Mouse (Mus musculus) forebrain, embryonic 11.5 days (tissue): ENCODE measurements around the gene Fanca. TPM values are rescaled to one million over a fixed set of nuclear protein-coding genes. Genes with fewer than 3 reads are reported as not detected.

Experiments used
- ATAC-seq: fragments of 200-750 bp; cut with Nextera tagmentation; replicated peaks from 2 replicates; pipeline ENCODE4 v1.8.0; 2017; ENCODE audit warnings: moderate TSS enrichment; ENCODE audit not compliant: low FRiP score
- DNase-seq: peaks from one replicate; pipeline ENCODE4 v3.0.0-alpha.2; 2017; ENCODE audit warnings: low spot score
- H3K27ac ChIP-seq: fragments of 300-500 bp; sonication (generic); 2 replicates; pipeline ENCODE4 v1.5.1; 2014; ENCODE audit warnings: low read depth, low read length
- H3K27me3 ChIP-seq: fragments of 300-500 bp; sonication (generic); 2 replicates; pipeline ENCODE4 v1.6.1; 2014; ENCODE audit warnings: mild to moderate bottlenecking, low read length, mixed read lengths; ENCODE audit not compliant: control insufficient read depth, insufficient read depth
- H3K36me3 ChIP-seq: fragments of 300-500 bp; sonication (generic); 2 replicates; pipeline ENCODE4 v1.6.1; 2014; ENCODE audit warnings: mild to moderate bottlenecking, low read length, moderate library complexity, mixed read lengths; ENCODE audit not compliant: control insufficient read depth, insufficient read depth
- H3K4me1 ChIP-seq: fragments of 300-500 bp; sonication (generic); replicated peaks from 2 replicates; pipeline ENCODE4 v1.6.1; 2014; ENCODE audit warnings: low read length, mixed read lengths; ENCODE audit not compliant: control insufficient read depth, insufficient read depth
- H3K4me2 ChIP-seq: fragments of 300-500 bp; sonication (generic); 2 replicates; pipeline ENCODE4 v1.6.1; 2014; ENCODE audit warnings: low read depth, mild to moderate bottlenecking, low read length, moderate library complexity, mixed read lengths; ENCODE audit not compliant: severe bottlenecking
- H3K4me3 ChIP-seq: fragments of 300-500 bp; sonication (generic); 2 replicates; pipeline ENCODE4 v1.5.1; 2014; ENCODE audit warnings: low read depth, low read length
- H3K9ac ChIP-seq: fragments of 300-500 bp; sonication (generic); 2 replicates; pipeline ENCODE4 v1.6.1; 2014; ENCODE audit warnings: low read length
- H3K9me3 ChIP-seq: fragments of 300-500 bp; sonication (generic); 2 replicates; pipeline ENCODE4 v1.6.1; 2016; ENCODE audit warnings: low read length, mixed read lengths; ENCODE audit not compliant: control insufficient read depth
- WGBS: fragments of 180-500 bp; shearing (Covaris S2); extraction: QIAGEN DNeasy Blood & Tissue Kit; methylation state at CpG from one replicate; pipeline ENCODE4 v1.1.7; 2014; 5-methylcytosine and 5-hydroxymethylcytosine counted together
- polyA plus RNA-seq: library from polyadenylated mRNA; unstranded; fragments of >200 nt; fragmentation: Nextera tagmentation; extraction: Ambion mirVana; gene quantifications from 2 replicates; pipeline ENCODE4 v1.2.1, GENCODE M21; 2014

Fanca gene
- polyA plus RNA-seq, 1 experiment from 2014 or later = 46.5 TPM

DNA sequence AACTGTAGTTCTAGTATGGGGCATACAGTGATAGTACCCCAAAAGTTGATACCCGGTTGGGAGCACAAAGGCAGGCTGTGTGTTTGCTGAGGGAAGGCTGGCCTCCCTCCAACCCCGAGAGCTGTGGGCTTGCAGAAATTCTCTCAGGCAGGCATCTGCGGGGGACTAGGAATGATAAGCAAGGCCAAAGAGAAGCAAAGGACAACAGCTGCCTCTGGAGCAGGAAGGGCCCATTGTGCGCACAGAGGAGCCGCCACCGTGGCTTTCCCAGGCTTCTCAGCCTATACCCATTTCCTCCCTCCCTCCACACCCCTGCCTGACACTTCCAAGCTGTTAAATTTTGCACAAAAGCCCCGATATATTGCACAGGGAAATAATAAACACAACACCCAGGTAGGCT, 15.5 kb upstream of the Fanca start:
- Histone ChIP-seq H3K9ac (peak overlapping the region; percentile 74; the same call in 1 of the 2 replicates), H3K27ac (no peak overlapping the region), H3K27me3 (no peaks in the 10 kb centered on the region), H3K4me3 (peak overlapping the region; percentile 73), H3K9me3 (no peaks in the 10 kb centered on the region), H3K4me2 (peak overlapping the region; percentile 88), H3K36me3 (no peaks in the 10 kb centered on the region), H3K4me1 (peaks cover 8% of the 10 kb centered on the region; the same call in 1 of the 2 replicates)
- ATAC-seq (no peak), DNase-seq (no peak)
- WGBS = 4% methylated on average over 7 of the region's 7 CpGs

DNA sequence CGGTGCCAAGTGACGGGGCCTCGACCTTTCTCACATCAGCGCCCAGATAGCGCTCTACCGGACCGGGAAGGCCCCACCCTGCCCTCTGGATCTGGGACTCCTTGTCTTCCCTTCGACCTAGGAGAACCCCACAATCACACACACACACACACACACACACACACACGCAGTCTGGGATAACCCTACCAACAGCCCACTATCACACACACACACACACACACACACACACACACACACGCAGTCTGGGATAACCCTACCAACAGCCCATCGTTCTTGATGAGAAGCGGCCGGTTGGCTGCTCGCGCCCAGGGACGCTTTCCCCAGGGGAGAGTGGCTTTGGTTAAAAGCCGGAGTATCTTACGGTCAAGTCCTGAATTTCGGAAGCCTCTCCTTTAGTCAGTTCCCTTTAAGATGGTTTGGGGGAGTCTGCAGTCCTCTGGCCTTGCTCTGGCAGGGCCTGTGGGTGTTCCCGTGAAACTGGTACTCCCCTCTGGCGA, 14.8 kb upstream of the Fanca start:
- ATAC-seq (peak; percentile 42), DNase-seq (peak; percentile 60)
- H3K27me3 ChIP-seq = no peaks in the 10 kb centered on the region
- peak overlapping the region; percentile 59; the same call in 1 of the 2 replicates for H3K27ac ChIP-seq
- no peaks in the 10 kb centered on the region for H3K36me3 ChIP-seq
- peaks cover 8% of the 10 kb centered on the region; the same call in 1 of the 2 replicates for H3K4me1 ChIP-seq
- 2% methylated on average over 19 of the region's 21 CpGs for WGBS
- peak overlapping the region; percentile 74 for H3K9ac ChIP-seq
- H3K9me3 ChIP-seq = no peaks in the 10 kb centered on the region
- peak overlapping the region; percentile 73 for H3K4me3 ChIP-seq
- H3K4me2 ChIP-seq = peak overlapping the region; percentile 88

DNA sequence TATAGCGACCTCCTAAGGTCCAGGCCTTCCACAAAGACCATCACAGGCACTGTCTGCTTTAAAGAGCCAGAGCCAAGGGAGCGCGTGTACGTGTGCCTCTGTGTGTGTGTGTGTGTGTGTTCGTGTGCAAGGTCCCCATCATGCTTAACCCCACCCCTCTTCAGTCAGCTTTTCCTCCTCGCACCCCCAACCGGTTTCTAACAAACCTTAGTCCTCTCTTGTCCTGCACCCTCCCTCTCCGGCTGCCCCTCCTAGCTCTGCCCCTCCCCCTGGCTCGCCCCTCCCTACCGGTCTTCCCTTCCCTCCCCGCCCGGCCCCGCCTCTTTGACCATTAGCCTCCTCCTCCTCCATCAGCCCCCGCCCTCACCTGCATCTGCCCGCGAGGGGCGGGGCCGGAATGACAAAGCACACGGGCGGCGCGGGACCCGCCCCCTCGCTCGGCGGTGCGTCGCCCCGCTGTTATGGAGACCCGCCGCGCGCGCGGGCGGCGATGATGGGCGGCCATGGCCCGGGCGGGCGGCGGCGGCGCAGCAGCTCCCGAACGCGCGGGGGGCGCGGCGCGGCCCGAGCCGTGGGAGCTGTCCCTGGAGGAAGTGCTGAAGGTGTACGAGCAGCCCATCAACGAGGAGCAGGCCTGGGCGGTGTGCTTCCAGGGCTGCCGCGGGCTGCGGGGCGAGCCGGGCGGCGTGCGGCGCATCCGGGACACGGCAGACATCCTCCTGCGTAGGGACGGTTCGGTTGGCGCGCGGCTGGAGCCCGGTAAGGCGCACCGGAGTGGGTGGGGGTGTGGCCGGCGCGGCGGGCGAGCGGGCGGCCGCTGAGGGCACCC, 14.1 kb upstream of the Fanca start, which contains the start of gene Spire2:
Gene Spire2 (plus strand): TSS at position 452 of the 829 bp plus-strand sequence.
- Histone ChIP-seq H3K4me1 (peaks cover 8% of the 10 kb centered on the region; the same call in 1 of the 2 replicates), H3K9ac (peak within 1 kb of the TSS; percentile 74), H3K27me3 (no peaks in the 10 kb centered on the region), H3K4me2 (peak within 1 kb of the TSS; percentile 88), H3K9me3 (no peaks in the 10 kb centered on the region), H3K36me3 (no peaks in the 10 kb centered on the region), H3K27ac (peak within 1 kb of the TSS; percentile 59), H3K4me3 (peak within 1 kb of the TSS; percentile 73)
- DNase-seq (peak; percentile 93), ATAC-seq (peak; percentile 90)
- under 1% methylated on average over 74 of the region's 85 CpGs for WGBS

DNA sequence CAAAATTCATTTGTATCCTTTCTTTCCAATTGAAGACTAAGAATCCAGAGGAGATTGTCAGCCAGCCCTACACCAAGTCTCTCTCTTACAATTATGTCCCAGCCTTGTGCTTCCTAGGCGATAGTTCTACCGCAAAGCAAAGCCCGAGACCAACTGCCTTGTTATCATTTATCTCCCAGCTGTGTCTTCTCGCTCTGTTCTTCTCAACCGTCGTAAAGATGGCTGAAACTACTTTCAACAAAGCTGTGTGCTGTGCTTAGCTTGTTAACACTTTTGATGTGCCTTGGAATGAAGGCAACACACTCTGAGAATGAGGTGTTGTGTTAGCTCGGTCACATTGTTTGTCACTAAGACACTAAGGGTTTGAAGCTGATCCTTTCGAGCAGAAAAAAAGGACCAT, 13.4 kb upstream of the Fanca start:
- ATAC-seq = no peak
- Histone ChIP-seq H3K4me2 (peak overlapping the region; percentile 88), H3K27ac (peak overlapping the region; percentile 33; the same call in 1 of the 2 replicates), H3K4me1 (peaks cover 8% of the 10 kb centered on the region; the same call in 1 of the 2 replicates), H3K4me3 (peak overlapping the region; percentile 73), H3K9me3 (no peaks in the 10 kb centered on the region), H3K36me3 (no peaks in the 10 kb centered on the region), H3K27me3 (no peaks in the 10 kb centered on the region), H3K9ac (no peak overlapping the region; the same call in 1 of the 2 replicates)
- WGBS = 41% methylated on average over 8 of the region's 8 CpGs
- no peak for DNase-seq

DNA sequence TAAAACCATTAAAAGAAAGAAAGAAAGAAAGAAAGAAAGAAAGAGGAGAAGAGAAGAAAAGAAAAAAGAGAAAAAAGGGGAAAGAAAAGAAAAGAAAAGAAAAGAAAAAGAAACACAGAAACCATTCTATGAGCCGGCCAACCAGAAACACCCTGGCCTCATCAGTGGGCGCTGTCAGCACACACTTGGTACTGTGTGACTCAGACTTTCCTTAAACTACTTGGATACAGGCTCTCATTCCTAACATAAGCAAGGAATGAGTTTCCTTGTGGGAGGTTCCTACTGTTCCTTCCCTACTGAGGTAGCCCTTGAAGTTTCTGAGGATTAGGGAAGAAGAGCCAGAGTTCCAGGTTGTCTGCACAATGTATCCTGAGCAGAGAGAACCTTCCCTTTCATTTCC, 12.9 kb upstream of the Fanca start:
- Histone ChIP-seq H3K27ac (no peak overlapping the region), H3K4me1 (peaks cover 8% of the 10 kb centered on the region; the same call in 1 of the 2 replicates), H3K9ac (no peak overlapping the region), H3K4me2 (no peak overlapping the region), H3K9me3 (no peaks in the 10 kb centered on the region), H3K36me3 (no peaks in the 10 kb centered on the region), H3K4me3 (no peak overlapping the region), H3K27me3 (no peaks in the 10 kb centered on the region)
- 87% methylated on average over 2 of the region's 2 CpGs for WGBS
- ATAC-seq (no peak), DNase-seq (no peak)

DNA sequence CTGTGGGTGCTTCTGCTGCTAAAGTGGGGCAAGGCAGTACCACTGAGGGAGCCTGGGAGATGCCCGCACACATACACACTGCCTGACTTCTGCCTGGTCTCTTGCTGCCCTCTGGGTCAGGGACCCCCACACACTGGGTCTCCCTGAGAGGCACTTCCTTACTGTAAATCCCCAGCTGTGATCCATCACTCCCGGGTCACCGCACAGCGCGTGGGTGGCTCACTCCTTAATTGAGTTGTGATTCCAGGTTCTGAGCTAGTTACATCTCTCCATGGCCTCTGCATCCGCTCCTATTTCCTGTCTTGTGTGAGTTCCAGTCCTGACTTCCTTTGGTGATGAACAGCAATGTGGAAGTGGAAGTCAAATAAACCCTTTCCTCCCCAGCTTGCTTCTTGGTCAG, 12.3 kb upstream of the Fanca start:
- no peaks in the 10 kb centered on the region for H3K9me3 ChIP-seq
- no peak overlapping the region for H3K4me2 ChIP-seq
- DNase-seq = no peak
- no peaks in the 10 kb centered on the region for H3K36me3 ChIP-seq
- no peaks in the 10 kb centered on the region for H3K27me3 ChIP-seq
- peaks cover 8% of the 10 kb centered on the region; the same call in 1 of the 2 replicates for H3K4me1 ChIP-seq
- ATAC-seq = no peak
- no peak overlapping the region for H3K9ac ChIP-seq
- H3K4me3 ChIP-seq = no peak overlapping the region
- no peak overlapping the region for H3K27ac ChIP-seq
- 82% methylated on average over 6 of the region's 6 CpGs for WGBS

DNA sequence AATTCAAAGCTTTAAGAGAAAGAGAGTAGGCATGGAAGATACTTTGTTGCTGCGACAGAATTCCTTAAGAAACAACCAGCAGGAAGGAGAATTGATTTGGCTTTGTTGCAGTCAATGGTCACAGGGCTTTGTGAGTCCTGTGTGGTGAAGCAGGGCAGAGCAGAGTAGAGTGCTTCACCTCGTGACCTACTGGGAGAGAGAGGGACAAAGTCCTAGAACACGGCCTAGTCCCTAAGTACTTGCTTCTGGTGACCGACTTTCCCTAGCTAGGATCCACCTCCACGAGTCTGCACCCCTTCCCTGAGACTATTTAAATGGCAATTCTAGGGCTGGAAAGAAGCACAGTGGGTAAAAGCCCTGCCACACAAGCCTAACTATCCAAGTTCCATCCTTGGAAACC, 11.6 kb upstream of the Fanca start:
- 71% methylated on average over 5 of the region's 5 CpGs for WGBS
- ATAC-seq (no peak), DNase-seq (no peak)
- Histone ChIP-seq H3K4me1 (peaks cover 8% of the 10 kb centered on the region; the same call in 1 of the 2 replicates), H3K4me2 (no peak overlapping the region), H3K36me3 (no peaks in the 10 kb centered on the region), H3K4me3 (no peak overlapping the region), H3K9me3 (no peaks in the 10 kb centered on the region), H3K27ac (no peak overlapping the region), H3K27me3 (no peaks in the 10 kb centered on the region), H3K9ac (no peak overlapping the region)

DNA sequence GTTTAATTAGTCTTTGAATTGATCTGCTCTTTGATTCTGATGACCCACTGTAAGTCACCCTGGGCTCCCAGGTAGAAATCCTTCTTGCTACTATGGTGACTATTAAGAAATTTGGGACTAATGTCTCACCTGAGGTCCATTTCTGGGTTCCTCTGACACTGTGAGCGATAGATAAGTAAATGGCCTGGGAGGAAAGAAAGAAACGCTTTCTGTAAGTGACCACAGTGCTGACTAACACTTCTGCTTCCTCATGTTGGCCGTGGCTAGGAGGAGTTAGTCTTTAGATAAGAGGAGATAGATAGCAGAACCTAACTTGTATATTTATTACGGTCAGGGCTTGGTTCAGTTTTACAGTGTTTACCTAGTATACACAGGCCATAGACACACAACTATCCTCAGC, 11.0 kb upstream of the Fanca start:
- 88% methylated on average over 4 of the region's 4 CpGs for WGBS
- Histone ChIP-seq H3K4me3 (no peak overlapping the region), H3K27ac (no peak overlapping the region), H3K9ac (no peak overlapping the region), H3K36me3 (no peaks in the 10 kb centered on the region), H3K27me3 (no peaks in the 10 kb centered on the region), H3K4me1 (peaks cover 7% of the 10 kb centered on the region; the same call in 1 of the 2 replicates), H3K9me3 (no peaks in the 10 kb centered on the region), H3K4me2 (no peak overlapping the region)
- DNase-seq (no peak), ATAC-seq (no peak)
